Mouse (Mus musculus): ENCODE results near the gene Calm5.
"Not testable (repeated sequence)": the region's sequence is repeated elsewhere in the genome, so short reads cannot be mapped to it uniquely, and the experiment has no call there.

Calm5 gene

GRCm38 (mm10) chr13:3853648-3854333 is at the start of gene Calm5:
Calm5 (plus strand) TSS chr13:3854173.
- not testable (repeated sequence) for DNase-seq (ENCODE audit: low spot score)

- DNase-seq (ENCODE audit: low spot score): no peak
Observed at GRCm38 (mm10) chr13:3804186-3804585, 49.8 kb upstream of the Calm5 start, which contains the start of gene Calml3. Calml3 (minus strand) TSS chr13:3804316.

- DNase-seq (ENCODE audit: low spot score): no peak
Observed at GRCm38 (mm10) chr13:3805132-3805531, 48.8 kb upstream of the Calm5 start.

GRCm38 (mm10) chr13:3805638-3806037 is 48.3 kb upstream of the Calm5 start:
- no peak for DNase-seq (ENCODE audit: low spot score)

DNA sequence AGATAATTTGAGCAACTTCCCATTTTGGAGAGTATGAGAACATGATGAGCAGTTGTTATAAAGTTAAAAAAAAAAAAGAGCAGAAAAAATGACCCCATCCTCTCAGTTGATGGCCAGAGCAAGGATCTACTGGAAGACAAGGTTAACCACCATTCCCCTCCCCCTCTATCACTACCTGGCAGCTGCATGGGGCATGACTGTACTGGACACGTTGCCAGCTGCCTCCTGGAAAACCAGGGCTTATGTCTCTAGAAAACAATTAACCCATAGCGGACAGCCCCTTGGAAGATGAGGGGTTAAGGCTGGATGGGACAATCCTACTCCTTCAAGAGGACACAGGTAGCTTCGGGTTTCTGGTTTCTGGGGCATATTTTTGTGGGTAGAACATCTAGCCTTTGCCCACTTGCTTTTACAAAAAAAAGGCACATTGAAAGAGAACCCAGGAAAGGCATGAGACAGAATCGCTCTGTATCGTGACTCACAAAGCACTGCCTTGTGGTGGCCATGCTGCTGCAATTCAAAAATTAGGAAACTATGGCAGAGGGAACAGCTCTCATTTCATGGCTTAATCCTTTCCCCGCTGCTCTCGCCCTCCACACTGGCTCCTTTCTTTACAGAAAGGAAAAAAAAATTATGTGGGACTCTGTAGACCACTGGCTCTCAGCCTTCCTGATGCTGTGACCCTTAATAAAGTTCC is 46.7 kb upstream of the Calm5 start:
- DNase-seq (ENCODE audit: low spot score): no peak

DNA sequence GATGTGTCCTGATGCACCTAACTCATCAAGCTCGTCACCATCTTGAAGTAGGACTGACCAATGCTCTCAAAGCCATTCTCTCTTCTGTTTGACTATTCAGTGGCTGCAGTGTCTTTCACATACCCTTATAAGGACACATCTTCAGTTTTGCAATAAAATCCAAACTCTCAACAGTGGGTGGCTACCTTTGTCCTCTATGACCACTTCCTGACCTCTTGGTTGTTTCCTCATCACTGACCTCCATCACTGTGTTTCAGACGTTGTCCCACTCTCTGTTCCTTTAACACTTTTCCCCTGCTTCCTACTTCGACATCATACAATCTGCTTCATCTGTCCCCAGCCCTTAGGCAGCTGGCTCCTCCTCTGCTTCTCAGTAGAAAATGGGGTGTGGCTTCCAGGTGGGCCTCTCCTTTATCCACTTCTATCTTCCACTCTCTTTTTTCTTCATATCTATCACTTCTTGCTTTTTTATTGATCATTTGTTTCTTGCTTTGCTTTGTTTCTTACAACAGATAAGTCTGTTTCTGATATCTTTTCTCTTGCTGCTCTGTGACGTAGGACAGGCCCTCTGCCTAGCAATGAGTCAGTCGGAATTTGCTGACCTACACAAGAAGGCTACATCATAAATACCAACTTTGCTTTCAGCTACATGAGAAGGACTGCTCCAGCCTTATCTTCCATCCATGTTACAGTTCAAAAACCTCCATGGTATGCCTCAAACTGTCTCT is 35.8 kb upstream of the Calm5 start:
- no peak for DNase-seq (ENCODE audit: low spot score)

DNA sequence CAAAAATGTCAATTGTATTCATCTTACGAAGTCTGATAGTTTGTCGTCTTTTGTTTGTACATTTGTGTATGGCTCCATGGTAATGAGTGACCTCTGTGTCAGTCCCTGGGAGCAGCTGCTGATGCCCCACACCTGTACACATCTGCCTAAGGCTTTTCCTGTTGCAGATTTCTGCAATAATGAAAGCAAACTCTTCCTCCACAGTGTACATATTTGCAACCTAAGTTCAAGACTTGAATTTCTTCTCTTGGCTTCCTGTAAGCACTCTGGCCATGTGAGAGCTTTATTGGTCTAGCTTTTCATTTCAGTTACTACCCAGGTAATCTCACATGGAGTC is 35.3 kb upstream of the Calm5 start:
- DNase-seq (ENCODE audit: low spot score): no peak

DNA sequence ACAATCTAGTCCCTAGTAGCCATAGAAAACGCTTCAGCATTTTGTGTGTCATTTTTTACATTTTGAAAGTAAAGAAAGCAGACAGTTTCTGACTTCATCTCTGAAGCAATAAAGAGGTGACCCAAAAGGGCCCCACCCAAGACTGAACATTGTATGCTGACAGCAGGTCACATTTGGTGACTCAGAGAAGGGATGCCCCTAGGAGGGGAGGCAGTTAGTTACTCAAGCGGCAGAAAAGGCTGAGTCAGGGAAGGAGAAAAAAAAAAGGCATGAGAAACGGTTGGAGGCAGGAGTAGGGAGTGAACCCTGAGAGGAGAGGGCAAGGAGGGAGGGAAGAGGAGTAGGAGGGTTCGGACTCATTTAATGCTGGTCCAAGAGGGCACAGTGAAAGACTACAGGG is 31.9 kb upstream of the Calm5 start:
- DNase-seq (ENCODE audit: low spot score): no peak

DNA sequence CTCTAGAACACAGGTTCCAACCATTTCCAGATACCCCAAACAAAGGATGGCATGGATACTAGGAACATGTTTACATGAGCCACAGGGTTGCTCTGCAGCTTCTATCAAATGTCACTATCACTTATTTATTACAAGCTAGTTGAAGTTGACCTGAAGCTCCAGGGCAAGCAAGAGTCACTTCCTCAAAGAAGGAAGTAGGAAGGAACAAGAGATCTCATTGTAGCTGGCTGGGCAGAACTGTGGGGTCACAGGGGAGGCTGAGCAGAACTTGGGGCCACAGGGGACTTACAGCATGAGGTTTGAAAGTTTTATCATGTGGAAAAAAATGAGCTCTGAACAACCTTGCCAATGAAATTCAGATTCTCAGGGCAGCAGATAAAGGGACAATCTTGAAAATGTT is 28.2 kb upstream of the Calm5 start:
- no peak for DNase-seq (ENCODE audit: low spot score)

DNA sequence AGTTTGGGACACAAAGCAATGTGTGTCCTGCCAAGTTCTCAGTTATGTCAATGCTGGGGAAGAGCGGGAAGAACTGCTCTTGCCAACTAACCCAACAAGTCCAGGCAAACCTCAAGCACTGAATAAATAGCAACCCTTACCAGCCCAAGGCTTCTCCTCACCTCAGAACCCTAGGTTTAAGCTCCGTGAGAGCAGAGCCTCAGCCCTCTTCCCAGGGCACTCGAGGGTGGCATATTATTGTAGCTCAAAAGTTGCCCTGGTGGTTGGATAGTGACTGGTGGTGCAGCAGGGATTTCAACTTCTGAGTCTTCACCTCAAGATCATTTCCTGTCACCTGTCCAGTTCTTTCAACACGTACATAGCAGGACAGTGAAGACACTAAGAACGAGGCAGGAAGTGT is 22.4 kb upstream of the Calm5 start:
- DNase-seq (ENCODE audit: low spot score): no peak

DNA sequence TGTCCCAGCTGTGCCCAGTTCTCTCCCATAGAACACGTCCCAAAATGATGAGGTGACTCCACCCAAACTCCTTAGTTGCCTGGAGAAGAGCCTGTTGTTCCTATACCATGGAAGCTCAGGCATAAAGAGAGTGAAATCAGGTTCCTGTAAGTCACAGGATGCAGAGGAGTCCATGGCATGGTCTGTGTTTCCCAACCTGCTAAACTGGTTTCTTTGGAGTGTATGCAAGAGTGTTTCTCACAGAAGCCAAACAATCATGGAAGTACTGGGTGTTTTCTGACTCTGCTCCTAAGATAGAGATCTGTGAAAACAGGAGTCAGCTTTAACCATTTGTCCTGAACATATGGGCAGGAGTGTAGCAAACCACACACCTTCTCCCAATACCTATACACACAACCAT is 22.0 kb upstream of the Calm5 start:
- DNase-seq (ENCODE audit: low spot score): no peak

GRCm38 (mm10) chr13:3832450-3832849 is 21.5 kb upstream of the Calm5 start:
- DNase-seq (ENCODE audit: low spot score): no peak

DNA sequence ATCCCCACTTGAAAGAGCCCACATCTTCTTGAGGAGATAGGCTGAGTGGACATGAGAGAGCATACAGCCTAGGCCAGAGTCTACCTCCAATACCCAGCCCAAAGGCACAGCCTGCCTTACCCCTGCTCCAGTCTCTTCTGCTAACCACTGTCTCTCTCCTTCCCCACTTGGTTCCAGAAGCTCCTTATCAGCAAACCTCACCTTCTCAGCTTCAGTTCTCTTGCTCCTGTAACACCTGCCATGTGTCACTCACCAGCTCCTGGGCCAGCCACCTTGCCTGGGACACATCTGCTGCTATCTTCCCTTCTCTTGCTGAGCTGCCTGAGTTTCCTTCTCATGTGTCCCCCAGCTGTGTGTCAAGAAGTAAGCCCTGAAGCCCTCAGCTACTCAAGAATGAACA is 20.3 kb upstream of the Calm5 start:
- not testable (repeated sequence) for DNase-seq (ENCODE audit: low spot score)

GRCm38 (mm10) chr13:3837312-3837807 is 16.6 kb upstream of the Calm5 start, which contains the start of gene Calm4:
Calm4 (plus strand) TSS chr13:3837757.
- DNase-seq (ENCODE audit: low spot score): not testable (repeated sequence)

DNA sequence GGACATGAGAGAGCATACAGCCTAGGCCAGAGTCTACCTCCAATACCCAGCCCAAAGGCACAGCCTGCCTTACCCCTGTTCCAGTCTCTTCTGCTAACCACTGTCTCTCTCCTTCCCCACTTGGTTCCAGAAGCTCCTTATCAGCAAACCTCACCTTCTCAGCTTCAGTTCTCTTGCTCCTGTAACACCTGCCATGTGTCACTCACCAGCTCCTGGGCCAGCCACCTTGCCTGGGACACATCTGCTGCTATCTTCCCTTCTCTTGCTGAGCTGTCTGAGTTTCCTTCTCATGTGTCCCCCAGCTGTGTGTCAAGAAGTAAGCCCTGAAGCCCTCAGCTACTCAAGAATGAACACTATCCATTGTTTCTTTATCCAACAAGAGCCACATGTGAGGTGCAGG is 13.3 kb upstream of the Calm5 start:
- DNase-seq (ENCODE audit: low spot score): not testable (repeated sequence)

- DNase-seq (ENCODE audit: low spot score): no peak
Observed at GRCm38 (mm10) chr13:3850330-3850729, 3.6 kb upstream of the Calm5 start.

GRCm38 (mm10) chr13:3854856-3855255 is 883 bp downstream of the Calm5 start:
- DNase-seq (ENCODE audit: low spot score): no peak

DNA sequence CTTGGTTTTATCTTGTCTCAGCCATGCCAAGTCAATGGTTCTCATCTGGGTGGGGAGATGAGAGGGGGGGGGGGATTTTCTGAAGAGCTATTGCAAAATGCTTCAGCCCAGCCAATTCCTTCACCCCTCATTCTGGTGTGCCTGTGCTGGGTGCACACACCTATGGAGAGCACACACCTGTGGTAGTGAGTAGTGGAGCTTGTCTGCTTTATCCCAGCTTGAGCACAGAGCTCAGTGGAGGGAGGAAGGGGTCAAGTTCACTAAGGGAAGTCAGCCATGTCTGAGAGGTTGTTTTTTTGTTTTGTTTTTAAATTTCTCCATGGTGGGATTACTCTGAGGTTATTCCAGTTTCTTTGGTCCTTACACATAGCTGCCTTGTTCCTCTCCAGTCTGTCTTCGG is 2.3 kb downstream of the Calm5 start:
- DNase-seq (ENCODE audit: low spot score): no peak

DNA sequence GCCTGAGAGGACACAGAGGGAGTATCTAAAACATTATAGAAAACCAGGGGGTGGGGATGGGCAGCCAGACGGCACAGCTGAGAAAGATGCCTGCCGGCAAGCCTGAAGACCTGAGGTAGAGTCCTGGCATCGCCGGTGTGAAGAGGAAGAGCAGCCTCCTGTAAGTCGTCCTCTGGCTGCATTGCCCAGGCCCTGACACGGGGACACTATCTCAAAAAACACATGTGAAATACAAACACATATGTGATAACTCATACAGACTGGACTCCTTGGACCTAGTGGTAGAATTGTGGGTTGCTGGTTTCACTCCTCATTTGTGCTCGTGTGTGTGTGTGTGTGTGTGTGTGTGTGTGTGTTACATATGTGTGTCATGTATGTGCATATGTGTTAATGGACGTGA is 7.3 kb downstream of the Calm5 start:
- DNase-seq (ENCODE audit: low spot score): no peak

DNA sequence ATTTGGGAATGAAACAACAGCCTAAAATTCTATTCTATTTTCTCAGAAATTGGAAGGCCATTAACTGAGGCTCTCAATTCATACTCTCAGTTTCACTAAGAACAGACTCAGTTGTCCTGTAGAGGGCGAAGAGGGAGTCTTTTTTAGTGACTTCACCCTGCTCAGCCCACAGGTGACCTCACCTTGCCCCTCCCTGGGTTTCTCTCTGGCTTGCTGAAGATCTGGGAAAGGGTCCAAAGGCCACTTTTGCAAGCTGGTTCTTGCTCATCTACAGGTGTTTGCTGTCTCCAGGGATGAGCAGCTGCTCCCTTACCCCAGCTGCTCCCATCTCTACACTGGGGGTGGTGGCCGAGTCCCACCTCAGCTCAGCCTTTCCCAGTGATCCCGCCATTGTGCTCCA is 8.4 kb downstream of the Calm5 start:
- no peak for DNase-seq (ENCODE audit: low spot score)

- no peak for DNase-seq (ENCODE audit: low spot score)
Observed at GRCm38 (mm10) chr13:3862922-3863580, 9.1 kb downstream of the Calm5 start.

- no peak for DNase-seq (ENCODE audit: low spot score)
Observed at GRCm38 (mm10) chr13:3865648-3866354, 11.8 kb downstream of the Calm5 start.

All from spleen, adult 12 weeks (tissue).